Mouse (Mus musculus) cerebellum, postnatal 14 days (tissue): ENCODE results near the gene Cops4.

Source experiments
- DNase-seq, 2 experiments: peaks; one replicate each; pipeline ENCODE4 v3.0.0; 2021; ENCODE audit warnings: mixed read lengths in 2 of 2

Gene Cops4

GRCm38 (mm10) chr5:100546294-100547080 is 28.4 kb downstream of the Cops4 start:
- peak; percentile 11 to 26 for DNase-seq

- DNase-seq = no peak
These were observed 30.1 kb downstream of the Cops4 start for GRCm38 (mm10) chr5:100548236-100548635.

DNA sequence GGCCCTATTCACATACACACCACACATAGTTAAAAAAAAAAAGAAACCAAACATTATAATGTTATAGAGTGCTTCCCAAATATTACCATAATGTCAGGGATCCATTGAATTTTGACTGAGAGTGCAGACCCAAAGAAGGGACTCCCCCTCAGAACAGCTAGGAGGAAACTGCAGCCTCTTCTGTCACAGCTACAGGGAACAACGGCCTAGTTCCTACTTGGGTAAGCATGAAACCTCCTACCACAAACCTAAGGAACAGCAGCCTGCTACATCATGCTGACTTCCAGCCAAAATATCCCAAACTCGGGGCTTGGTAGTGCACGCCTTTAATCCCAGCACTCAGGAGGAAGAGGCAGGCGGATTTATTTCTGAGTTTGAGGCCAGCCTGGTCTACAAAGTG is 31.2 kb downstream of the Cops4 start:
- DNase-seq = no peak

DNA sequence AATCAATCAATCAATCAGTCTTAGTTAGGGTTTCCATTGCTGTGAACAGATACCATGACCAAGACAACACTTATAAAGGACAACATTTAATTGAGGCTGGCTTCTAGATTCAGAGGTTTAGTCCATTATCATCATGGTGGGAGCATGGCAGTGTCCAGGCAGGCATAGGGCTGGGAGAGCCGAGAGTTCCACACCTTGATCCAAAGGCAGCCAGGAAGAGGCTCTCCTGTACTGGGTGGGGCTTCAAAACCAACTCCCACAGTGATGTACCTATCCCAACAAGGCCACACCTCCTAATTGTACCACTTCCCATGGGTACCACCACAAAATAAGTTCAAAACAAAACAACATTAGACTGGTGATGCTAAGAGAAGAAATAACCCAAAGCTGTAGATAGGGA is 32.0 kb downstream of the Cops4 start:
- no peak for DNase-seq

- DNase-seq = no peak
These were observed 33.8 kb downstream of the Cops4 start for GRCm38 (mm10) chr5:100551952-100552351.

- peak; percentile 36 to 58 for DNase-seq
These were observed 35.3 kb downstream of the Cops4 start for GRCm38 (mm10) chr5:100553426-100553825.

GRCm38 (mm10) chr5:100557019-100557418 is 38.9 kb downstream of the Cops4 start:
- no peak for DNase-seq

GRCm38 (mm10) chr5:100557537-100557936 is 39.4 kb downstream of the Cops4 start:
- no peak for DNase-seq

GRCm38 (mm10) chr5:100558783-100559182 is 40.7 kb downstream of the Cops4 start:
- no peak for DNase-seq

DNA sequence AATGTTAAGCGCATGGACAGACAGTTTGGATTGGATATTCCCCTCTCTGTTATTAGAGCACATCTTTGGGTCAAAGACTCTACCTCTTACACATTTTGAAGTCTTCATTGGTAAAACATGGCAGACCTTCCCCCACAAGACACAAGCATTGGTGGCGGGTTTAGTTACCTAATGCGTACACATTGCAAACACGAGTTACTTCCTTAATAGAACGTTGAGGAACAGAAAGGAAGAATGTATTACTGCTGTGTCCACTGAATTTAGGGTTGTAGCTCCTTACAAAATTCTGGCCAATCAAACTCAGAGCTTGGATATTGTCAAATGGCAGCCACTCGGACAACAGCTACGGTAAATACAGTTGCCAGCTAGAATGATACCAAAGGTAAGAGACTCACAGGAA is 41.2 kb downstream of the Cops4 start:
- DNase-seq = no peak

- DNase-seq = no peak
These were observed 44.6 kb downstream of the Cops4 start for GRCm38 (mm10) chr5:100562702-100563101.

- no peak for DNase-seq
These were observed 48.7 kb downstream of the Cops4 start for GRCm38 (mm10) chr5:100566798-100567197.

DNA sequence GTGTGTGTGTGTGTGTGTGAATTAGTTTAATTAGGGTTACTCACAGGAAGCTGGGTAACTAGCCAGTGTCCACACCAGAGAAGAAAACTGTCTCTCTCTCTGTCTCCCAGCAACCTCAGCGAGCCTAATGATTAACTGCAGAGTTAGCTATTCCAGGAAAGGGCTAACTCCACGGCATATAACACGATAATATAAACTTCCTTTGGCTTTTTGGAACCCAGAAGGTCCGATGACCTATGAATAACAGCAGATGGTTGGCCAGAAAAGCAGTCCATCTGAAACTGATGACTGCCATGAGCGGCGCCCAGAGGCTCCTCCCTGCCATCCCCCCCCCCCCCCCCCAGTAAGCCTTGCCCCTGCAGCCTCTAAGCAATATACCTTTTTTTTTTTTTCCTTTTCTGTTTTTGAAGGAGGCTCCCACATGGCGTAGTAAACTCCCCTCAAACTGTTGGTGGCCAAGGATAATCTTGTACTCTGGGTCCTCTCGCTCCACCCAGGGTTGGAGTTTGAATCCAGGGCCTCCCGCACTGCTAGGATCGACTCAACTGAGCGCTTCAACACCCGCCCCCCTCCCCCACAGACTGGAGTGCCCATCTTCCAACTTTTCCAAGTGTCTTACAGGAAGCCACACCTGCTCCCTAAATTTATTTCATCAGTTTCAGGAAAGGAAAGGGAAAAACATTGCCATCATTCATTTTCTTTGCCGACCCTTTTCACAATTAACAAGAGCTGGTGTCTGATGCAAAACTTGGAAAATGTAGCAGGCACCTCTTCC is 49.3 kb downstream of the Cops4 start:
- no peak for DNase-seq

- no peak for DNase-seq
These were observed 50.1 kb downstream of the Cops4 start for GRCm38 (mm10) chr5:100568177-100568576.

DNA sequence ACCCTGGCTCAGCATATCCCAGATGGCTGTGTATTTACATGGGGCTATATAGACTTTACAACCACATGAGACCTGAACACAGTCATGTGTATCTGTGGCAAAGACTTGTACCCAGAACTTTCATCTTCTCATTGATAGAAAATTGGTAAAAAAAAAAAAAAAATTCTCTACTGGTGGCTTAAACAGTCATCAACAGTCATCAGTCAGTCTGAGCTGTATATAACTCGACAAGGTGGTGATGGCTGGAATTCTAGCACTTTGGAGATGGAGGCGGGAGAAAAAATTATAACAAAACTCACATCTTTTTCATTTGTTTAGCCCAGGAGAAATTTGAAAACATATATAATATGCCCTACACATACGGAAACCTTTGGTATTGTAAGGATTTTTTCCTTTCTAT is 50.7 kb downstream of the Cops4 start:
- no peak for DNase-seq

- DNase-seq = no peak
These were observed 51.3 kb downstream of the Cops4 start for GRCm38 (mm10) chr5:100569250-100569934.

- no peak for DNase-seq
These were observed 52.0 kb downstream of the Cops4 start for GRCm38 (mm10) chr5:100569997-100570595.

GRCm38 (mm10) chr5:100570716-100571115 is 52.6 kb downstream of the Cops4 start:
- DNase-seq = no peak

- DNase-seq = no peak
These were observed 54.0 kb downstream of the Cops4 start, which contains the start of gene Plac8 for GRCm38 (mm10) chr5:100572069-100572468. Plac8 (minus strand) TSS chr5:100572245.

DNA sequence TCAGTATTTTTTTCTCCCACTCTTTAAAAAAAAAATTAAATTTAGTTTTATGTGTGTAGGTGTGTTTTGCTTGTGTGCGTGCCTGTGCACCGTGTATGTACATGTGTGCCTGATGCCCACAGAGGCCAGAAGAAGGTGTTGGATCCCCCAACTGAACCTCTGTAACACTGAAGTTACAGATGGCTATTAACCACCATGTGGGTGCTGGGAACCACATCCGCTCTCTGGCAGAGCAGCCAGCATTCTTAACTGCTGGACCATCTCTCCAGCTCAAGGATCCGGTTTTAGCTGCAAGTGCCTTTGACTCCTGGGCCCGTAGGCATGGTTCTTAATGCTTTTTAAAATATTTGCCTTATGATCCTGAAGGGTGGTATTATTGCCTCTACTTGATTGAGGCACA is 55.1 kb downstream of the Cops4 start:
- DNase-seq = no peak

GRCm38 (mm10) chr5:100574771-100575170 is 56.7 kb downstream of the Cops4 start:
- no peak for DNase-seq

- no peak for DNase-seq
These were observed 60.8 kb downstream of the Cops4 start for GRCm38 (mm10) chr5:100578863-100579411.
